Mouse (Mus musculus) neural tube, embryonic 14.5 days (tissue): ENCODE results near the gene Tstd2. TPM values are rescaled to one million over a fixed set of nuclear protein-coding genes. Genes with fewer than 3 reads are reported as not detected.

Experiments
- ATAC-seq: fragments of 200-750 bp; cut with Nextera tagmentation; 2 replicates; pipeline ENCODE4 v1.8.0; 2017; ENCODE audit warnings: low read depth, mild to moderate bottlenecking, moderate TSS enrichment, moderate library complexity
- H3K27ac ChIP-seq: fragments of 300-500 bp; sonication (generic); 2 replicates; pipeline ENCODE4 v1.5.1; 2014; ENCODE audit warnings: low read depth, mild to moderate bottlenecking, control low read depth, low read length, moderate library complexity, mixed read lengths
- H3K27me3 ChIP-seq: fragments of 300-500 bp; sonication (generic); 2 replicates; pipeline ENCODE4 v1.6.1; 2014; ENCODE audit warnings: low read length; ENCODE audit not compliant: control insufficient read depth, insufficient read depth
- H3K36me3 ChIP-seq: fragments of 300-500 bp; sonication (generic); 2 replicates; pipeline ENCODE4 v1.6.1; 2014; ENCODE audit warnings: low read length, mixed read lengths; ENCODE audit not compliant: control insufficient read depth, insufficient read depth
- H3K4me1 ChIP-seq: fragments of 300-500 bp; sonication (generic); 2 replicates; pipeline ENCODE4 v1.6.1; 2014; ENCODE audit warnings: low read length; ENCODE audit not compliant: control insufficient read depth, insufficient read depth
- H3K4me2 ChIP-seq: fragments of 300-500 bp; sonication (generic); 2 replicates; pipeline ENCODE4 v1.6.1; 2014; ENCODE audit warnings: mild to moderate bottlenecking, low read depth, low read length, control low read depth
- H3K4me3 ChIP-seq: fragments of 300-500 bp; sonication (generic); 2 replicates; pipeline ENCODE4 v1.5.1; 2014; ENCODE audit warnings: low read depth, low read length, control low read depth, mixed read lengths
- H3K9ac ChIP-seq: fragments of 300-500 bp; sonication (generic); replicated peaks from 2 replicates; pipeline ENCODE4 v1.6.1; 2014; ENCODE audit warnings: low read depth, mild to moderate bottlenecking, control low read depth, low read length, mixed read lengths
- H3K9me3 ChIP-seq: fragments of 300-500 bp; sonication (generic); 2 replicates; pipeline ENCODE4 v1.6.1; 2016; ENCODE audit warnings: low read length; ENCODE audit not compliant: control insufficient read depth
- WGBS: fragments of 180-500 bp; shearing (Covaris S2); extraction: QIAGEN DNeasy Blood & Tissue Kit; methylation state at CpG from one replicate; pipeline ENCODE4 v1.1.7; 2014; 5-methylcytosine and 5-hydroxymethylcytosine counted together
- polyA plus RNA-seq: library from polyadenylated mRNA; unstranded; fragments of >200 nt; fragmentation: Nextera tagmentation; extraction: Ambion mirVana; gene quantifications from 2 replicates; pipeline ENCODE4 v1.2.1, GENCODE M21; 2014

Gene Tstd2
- polyA plus RNA-seq, 1 experiment from 2014 or later = 23.5 TPM

- Histone ChIP-seq H3K27ac (no peak overlapping the region), H3K4me3 (no peak overlapping the region), H3K36me3 (peaks cover 51% of the 10 kb centered on the region), H3K9ac (no peak overlapping the region), H3K9me3 (no peaks in the 10 kb centered on the region), H3K4me2 (no peak overlapping the region), H3K4me1 (no peaks in the 10 kb centered on the region), H3K27me3 (no peaks in the 10 kb centered on the region)
- 94% methylated on average over 8 of the region's 8 CpGs for WGBS
- no peak for ATAC-seq
These were observed 9.0 kb downstream of the Tstd2 start for GRCm38 (mm10) chr4:46129311-46130004.

GRCm38 (mm10) chr4:46126541-46126940, 12.0 kb downstream of the Tstd2 start:
- Histone ChIP-seq H3K27ac (no peak overlapping the region), H3K36me3 (peaks cover 55% of the 10 kb centered on the region), H3K9me3 (no peaks in the 10 kb centered on the region), H3K4me2 (no peak overlapping the region), H3K4me1 (no peaks in the 10 kb centered on the region), H3K9ac (no peak overlapping the region), H3K27me3 (no peaks in the 10 kb centered on the region), H3K4me3 (no peak overlapping the region)
- 42% methylated on average over 2 of the region's 2 CpGs for WGBS
- peak; percentile 68; the same call in 1 of the 2 replicates for ATAC-seq

GRCm38 (mm10) chr4:46123358-46123757, 15.1 kb downstream of the Tstd2 start:
- Histone ChIP-seq H3K27me3 (no peaks in the 10 kb centered on the region), H3K4me3 (no peak overlapping the region), H3K36me3 (peaks cover 55% of the 10 kb centered on the region), H3K9me3 (no peaks in the 10 kb centered on the region), H3K4me1 (no peaks in the 10 kb centered on the region), H3K4me2 (no peak overlapping the region), H3K9ac (no peak overlapping the region), H3K27ac (no peak overlapping the region)
- WGBS = 93% methylated on average over 6 of the region's 6 CpGs
- ATAC-seq = no peak

- Histone ChIP-seq H3K4me1 (no peaks in the 10 kb centered on the region), H3K4me2 (no peak overlapping the region), H3K27ac (no peak overlapping the region), H3K36me3 (peaks cover 67% of the 10 kb centered on the region), H3K4me3 (no peak overlapping the region), H3K9ac (no peak overlapping the region), H3K9me3 (no peaks in the 10 kb centered on the region), H3K27me3 (no peaks in the 10 kb centered on the region)
- no peak for ATAC-seq
- WGBS = 90% methylated on average over 3 of the region's 3 CpGs
These were observed 17.7 kb downstream of the Tstd2 start for GRCm38 (mm10) chr4:46120767-46121166.

GRCm38 (mm10) chr4:46119514-46120094, 18.9 kb downstream of the Tstd2 start:
- H3K36me3 ChIP-seq = peaks cover 60% of the 10 kb centered on the region
- no peaks in the 10 kb centered on the region for H3K4me1 ChIP-seq
- no peak overlapping the region for H3K9ac ChIP-seq
- no peaks in the 10 kb centered on the region for H3K9me3 ChIP-seq
- H3K4me2 ChIP-seq = no peak overlapping the region
- no peaks in the 10 kb centered on the region for H3K27me3 ChIP-seq
- no peak for ATAC-seq
- 94% methylated on average over 14 of the region's 14 CpGs for WGBS
- H3K4me3 ChIP-seq = no peak overlapping the region
- H3K27ac ChIP-seq = no peak overlapping the region

GRCm38 (mm10) chr4:46117536-46117935, 21.0 kb downstream of the Tstd2 start:
- H3K4me2 ChIP-seq = no peak overlapping the region
- 96% methylated on average over 4 of the region's 4 CpGs for WGBS
- no peaks in the 10 kb centered on the region for H3K9me3 ChIP-seq
- H3K36me3 ChIP-seq = peaks cover 59% of the 10 kb centered on the region
- H3K9ac ChIP-seq = no peak overlapping the region
- H3K27ac ChIP-seq = no peak overlapping the region
- no peaks in the 10 kb centered on the region for H3K4me1 ChIP-seq
- H3K4me3 ChIP-seq = no peak overlapping the region
- ATAC-seq = no peak
- no peaks in the 10 kb centered on the region for H3K27me3 ChIP-seq

- no peaks in the 10 kb centered on the region for H3K9me3 ChIP-seq
- H3K9ac ChIP-seq = no peak overlapping the region
- H3K27ac ChIP-seq = no peak overlapping the region
- peaks cover 51% of the 10 kb centered on the region for H3K36me3 ChIP-seq
- no peaks in the 10 kb centered on the region for H3K27me3 ChIP-seq
- H3K4me3 ChIP-seq = no peak overlapping the region
- peak; percentile 38 for ATAC-seq
- WGBS = 52% methylated on average over 10 of the region's 10 CpGs
- no peak overlapping the region for H3K4me2 ChIP-seq
- no peaks in the 10 kb centered on the region for H3K4me1 ChIP-seq
These were observed 21.8 kb downstream of the Tstd2 start for GRCm38 (mm10) chr4:46116544-46117175.

GRCm38 (mm10) chr4:46115308-46115707, 23.2 kb downstream of the Tstd2 start:
- Histone ChIP-seq H3K9me3 (no peaks in the 10 kb centered on the region), H3K4me3 (no peak overlapping the region), H3K4me1 (no peaks in the 10 kb centered on the region), H3K9ac (no peak overlapping the region), H3K27ac (no peak overlapping the region), H3K27me3 (no peaks in the 10 kb centered on the region), H3K36me3 (peaks cover 50% of the 10 kb centered on the region), H3K4me2 (no peak overlapping the region)
- no peak for ATAC-seq
- WGBS = 83% methylated on average over 1 of the region's 1 CpGs

- no peak overlapping the region for H3K4me2 ChIP-seq
- no peaks in the 10 kb centered on the region for H3K9me3 ChIP-seq
- no peaks in the 10 kb centered on the region for H3K27me3 ChIP-seq
- no peak overlapping the region for H3K4me3 ChIP-seq
- 79% methylated on average over 3 of the region's 3 CpGs for WGBS
- ATAC-seq = no peak
- H3K36me3 ChIP-seq = peaks cover 18% of the 10 kb centered on the region
- H3K9ac ChIP-seq = no peak overlapping the region
- H3K4me1 ChIP-seq = no peaks in the 10 kb centered on the region
- H3K27ac ChIP-seq = no peak overlapping the region
These were observed 27.1 kb downstream of the Tstd2 start for GRCm38 (mm10) chr4:46111361-46111760.
